Mouse (Mus musculus) embryonic fibroblast, embryonic 13.5 days (primary cell): ENCODE measurements around the gene Slc35b2.

Experiments used
- CTCF ChIP-seq: IDR thresholded peaks from 2 replicates; pipeline ENCODE4 v1.5.1; 2011; ENCODE audit warnings: mild to moderate bottlenecking, control low read depth, low read length, moderate library complexity, borderline replicate concordance; ENCODE audit not compliant: insufficient read depth
- POLR2A ChIP-seq: IDR thresholded peaks from 2 replicates; pipeline ENCODE4 v1.6.1; 2011; ENCODE audit warnings: low read depth, mild to moderate bottlenecking, control low read depth, low read length, moderate library complexity

DNA sequence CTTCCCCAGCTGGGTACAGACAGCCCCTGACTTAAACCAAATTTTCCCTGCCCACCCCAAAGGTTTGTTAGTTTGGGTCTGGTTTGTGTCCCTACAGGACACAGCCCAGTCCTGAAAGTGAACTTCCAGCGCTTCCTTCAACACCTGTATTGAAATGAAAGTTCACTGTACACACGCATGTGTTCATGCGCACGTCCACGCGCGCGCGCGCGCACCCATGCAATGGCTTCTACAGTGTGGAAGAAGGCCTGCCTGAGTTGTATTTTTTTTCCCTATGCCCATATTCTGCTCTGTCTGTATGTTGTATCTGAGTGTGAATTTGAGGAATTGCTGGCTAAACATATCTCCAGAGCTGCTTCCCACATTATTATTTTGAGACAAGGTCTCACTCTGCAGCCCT is 1.4 kb downstream of the Slc35b2 start:
- TF ChIP-seq POLR2A = no peak
- TF ChIP-seq CTCF = no peak
